Mouse (Mus musculus): ENCODE measurements around the gene Larp1. TPM values are rescaled to one million over a fixed set of nuclear protein-coding genes. Genes with fewer than 3 reads are reported as not detected.
"Not testable (repeated sequence)": the region's sequence is repeated elsewhere in the genome, so short reads cannot be mapped to it uniquely, and the experiment has no call there.

The Larp1 gene
- total RNA-seq, 2 experiments from 2014 or later: 91.9 to 97.7 TPM

- TF ChIP-seq CTCF (IDR thresholded peaks at IDR 0.05): no peak
- Histone ChIP-seq H3K27ac (no peak overlapping the region), H3K4me3 (no peak overlapping the region)
- no peak for DNase-seq (ENCODE audit: extremely low spot score in 1 of 2, low spot score in 2 of 2)
- intact Hi-C loops (cut with DNase I): no loop called here
Observed at GRCm38 (mm10) chr11:58094766-58095165, 85.9 kb downstream of the Larp1 start.

GRCm38 (mm10) chr11:58095561-58095960 lies 86.7 kb downstream of the Larp1 start:
- Histone ChIP-seq H3K27ac (no peak overlapping the region), H3K4me3 (no peak overlapping the region)
- intact Hi-C loops (cut with DNase I): no loop called here
- DNase-seq (ENCODE audit: extremely low spot score in 1 of 2, low spot score in 2 of 2): no peak
- no peak for TF ChIP-seq CTCF (IDR thresholded peaks at IDR 0.05)

GRCm38 (mm10) chr11:58096160-58096559 lies 87.3 kb downstream of the Larp1 start:
- no peak for TF ChIP-seq CTCF (IDR thresholded peaks at IDR 0.05)
- H3K27ac ChIP-seq: no peak overlapping the region

GRCm38 (mm10) chr11:58096821-58097620 lies 88.2 kb downstream of the Larp1 start:
- DNase-seq (ENCODE audit: extremely low spot score in 1 of 2, low spot score in 2 of 2): no peak
- intact Hi-C loops (cut with DNase I): no loop called here
- Histone ChIP-seq H3K4me3 (peak overlapping the region; percentile 35), H3K27ac (no peak overlapping the region)
- TF ChIP-seq CTCF (IDR thresholded peaks at IDR 0.05): no peak

More at GRCm38 (mm10) chr11:58096160-58096559, 87.3 kb downstream of the Larp1 start:
- intact Hi-C loops (cut with DNase I): no loop called here
- H3K4me3 ChIP-seq: no peak overlapping the region
- DNase-seq (ENCODE audit: extremely low spot score in 1 of 2, low spot score in 2 of 2): no peak

DNA sequence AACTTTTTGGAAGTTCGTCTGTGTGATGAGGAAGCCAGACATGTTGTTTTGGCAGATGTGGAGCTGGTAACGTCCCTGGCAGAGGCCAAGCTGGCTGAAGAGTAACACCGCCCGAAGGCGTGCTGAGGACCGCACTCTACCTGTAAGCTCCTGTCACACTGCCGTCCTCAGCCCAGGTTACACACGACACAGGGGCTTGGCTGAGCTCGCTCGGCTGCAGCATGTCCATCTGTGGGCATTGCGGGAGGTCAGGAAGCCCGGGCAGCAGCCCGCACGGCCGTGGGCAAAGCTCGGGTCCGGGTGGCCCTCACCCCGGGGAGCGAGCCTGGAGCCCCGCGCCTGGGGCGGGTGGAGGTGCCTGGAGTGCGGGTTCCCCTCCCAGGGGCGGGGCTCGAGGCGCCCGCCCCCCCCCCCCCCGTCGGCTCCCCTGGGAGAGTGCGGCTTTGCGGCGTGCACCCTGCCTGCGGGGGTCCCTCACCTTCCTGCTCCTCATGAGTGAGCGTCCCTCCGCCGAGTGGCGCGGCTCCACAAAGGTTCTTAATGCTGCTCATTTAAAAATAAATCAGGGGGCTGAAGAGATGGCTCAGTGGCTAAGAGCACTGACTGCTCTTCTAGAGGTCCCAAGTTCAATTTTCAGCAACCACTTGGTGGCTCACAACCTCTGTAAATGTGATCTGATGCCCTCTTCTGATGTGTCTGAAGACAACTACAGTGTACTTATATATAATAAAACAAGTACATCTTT lies 88.9 kb downstream of the Larp1 start:
- no peak for TF ChIP-seq CTCF (IDR thresholded peaks at IDR 0.05)

GRCm38 (mm10) chr11:58098366-58098720 lies 89.5 kb downstream of the Larp1 start:
- not testable (repeated sequence) for H3K27ac ChIP-seq; DNase-seq (ENCODE audit: extremely low spot score in 1 of 2, low spot score in 2 of 2); H3K4me3 ChIP-seq
- peak; percentile 43 for TF ChIP-seq CTCF (IDR thresholded peaks at IDR 0.05)
- intact Hi-C loops (cut with DNase I): loop anchor here (2.0 kb wide), 1 partner anchor 148 kb away; no protein-coding TSS in a partner anchor

More for the DNA sequence above, 88.9 kb downstream of the Larp1 start:
- Histone ChIP-seq H3K27ac (no peak overlapping the region), H3K4me3 (peak overlapping the region; percentile 35)
- no peak for DNase-seq (ENCODE audit: extremely low spot score in 1 of 2, low spot score in 2 of 2)
- intact Hi-C loops (cut with DNase I): loop anchor here (2.0 kb wide), 1 partner anchor 147 kb away; no protein-coding TSS in a partner anchor

DNA sequence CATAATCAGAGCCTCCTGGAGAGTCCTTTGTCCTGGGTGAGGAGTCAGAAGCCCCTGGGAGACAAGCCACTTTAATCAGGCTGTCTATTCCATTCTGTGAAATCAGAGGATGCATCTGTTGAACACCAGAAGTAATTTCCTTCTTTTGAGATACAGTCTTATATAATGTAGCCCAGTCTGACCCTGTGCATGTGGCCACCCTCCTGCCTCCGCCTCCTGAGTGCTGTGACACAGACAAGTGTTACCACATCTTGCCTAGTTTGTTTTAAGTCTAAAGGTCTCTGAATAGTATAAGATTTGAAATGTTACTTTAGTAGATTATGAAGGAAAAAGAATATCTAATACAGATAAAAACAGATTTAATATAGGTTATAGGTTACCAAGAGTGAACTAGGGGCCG lies 91.1 kb downstream of the Larp1 start:
- Histone ChIP-seq H3K4me3 (no peak overlapping the region), H3K27ac (no peak overlapping the region)
- no peak for DNase-seq (ENCODE audit: extremely low spot score in 1 of 2, low spot score in 2 of 2)
- TF ChIP-seq CTCF (IDR thresholded peaks at IDR 0.05): no peak
- intact Hi-C loops (cut with DNase I): loop anchor here (5.0 to 10.0 kb wide), 3 partner anchors 138 to 295 kb away; partner anchors contain the start of genes Sap30l and Zfp692

- DNase-seq (ENCODE audit: extremely low spot score in 1 of 2, low spot score in 2 of 2): no peak
- intact Hi-C loops (cut with DNase I): loop anchor here (5.0 to 10.0 kb wide), 3 partner anchors 139 to 296 kb away; partner anchors contain the start of genes Sap30l and Zfp692
- no peak overlapping the region for H3K4me3 ChIP-seq
- H3K27ac ChIP-seq: no peak overlapping the region
- no peak for TF ChIP-seq CTCF (IDR thresholded peaks at IDR 0.05)
Observed at GRCm38 (mm10) chr11:58101194-58101720, 92.4 kb downstream of the Larp1 start.

GRCm38 (mm10) chr11:58102146-58102545 lies 93.3 kb downstream of the Larp1 start:
- intact Hi-C loops (cut with DNase I): loop anchor here (5.0 to 10.0 kb wide), 3 partner anchors 140 to 297 kb away; partner anchors contain the start of genes Sap30l and Zfp692
- no peak for TF ChIP-seq CTCF (IDR thresholded peaks at IDR 0.05)
- Histone ChIP-seq H3K4me3 (no peak overlapping the region), H3K27ac (no peak overlapping the region)
- DNase-seq (ENCODE audit: extremely low spot score in 1 of 2, low spot score in 2 of 2): no peak

- no peak overlapping the region for H3K27ac ChIP-seq
- TF ChIP-seq CTCF (IDR thresholded peaks at IDR 0.05): no peak
- no peak overlapping the region for H3K4me3 ChIP-seq
- intact Hi-C loops (cut with DNase I): loop anchor here (1.0 to 10.0 kb wide), 4 partner anchors 94 to 298 kb away; partner anchors contain the start of genes Sap30l and Zfp692
- no peak for DNase-seq (ENCODE audit: extremely low spot score in 1 of 2, low spot score in 2 of 2)
Observed at GRCm38 (mm10) chr11:58102581-58103343, 93.9 kb downstream of the Larp1 start.

DNA sequence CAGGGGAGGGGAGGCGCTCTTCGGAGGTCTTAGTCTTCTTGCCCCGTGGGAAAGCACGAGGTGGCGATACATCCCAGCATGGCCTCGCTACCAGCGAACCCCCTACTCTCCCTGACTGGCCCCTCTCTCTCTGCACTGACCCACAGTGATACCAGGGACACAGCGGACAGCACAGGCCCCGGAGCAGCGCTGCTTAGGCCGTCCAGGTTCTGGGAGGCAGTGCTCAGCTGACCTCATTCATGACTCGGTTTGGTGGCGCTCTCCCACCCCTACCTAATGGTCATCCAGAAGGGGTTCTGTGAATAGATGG lies 94.4 kb downstream of the Larp1 start:
- no peak for TF ChIP-seq CTCF (IDR thresholded peaks at IDR 0.05)
- H3K4me3 ChIP-seq: peak overlapping the region; percentile 95
- DNase-seq (ENCODE audit: extremely low spot score in 1 of 2, low spot score in 2 of 2): peak in 1 of 2 experiments; percentile 26
- H3K27ac ChIP-seq: peak overlapping the region; percentile 86
- intact Hi-C loops (cut with DNase I): loop anchor here (1.0 to 10.0 kb wide), 4 partner anchors 95 to 298 kb away; partner anchors contain the start of genes Sap30l and Zfp692
